Mouse (Mus musculus) heart, embryonic 14.5 days (tissue): ENCODE results near the gene Ankrd66. TPM values are rescaled to one million over a fixed set of nuclear protein-coding genes. Genes with fewer than 3 reads are reported as not detected.

Experiments
- ATAC-seq: fragments of 200-750 bp; cut with Nextera tagmentation; 2 replicates; pipeline ENCODE4 v1.8.0; 2017; ENCODE audit warnings: low read depth, moderate TSS enrichment; ENCODE audit not compliant: insufficient number of reproducible peaks, insufficient read depth, low FRiP score
- H3K27ac ChIP-seq, 2 experiments: fragments of 200-500 bp in 1 of 2; fragments of 300-500 bp in 1 of 2; sonication (generic) in 1 of 2; replicated peaks in 1 of 2; 2 replicates each; pipeline ENCODE4 v1.5.1; 2012 to 2014; ENCODE audit warnings: low read depth in 2 of 2, low read length in 2 of 2, control low read depth in 1 of 2, mild to moderate bottlenecking in 1 of 2, mixed read lengths in 1 of 2; ENCODE audit not compliant: control insufficient read depth in 1 of 2, insufficient read depth in 1 of 2
- H3K27me3 ChIP-seq: fragments of 300-500 bp; sonication (generic); 2 replicates; pipeline ENCODE4 v1.6.1; 2014; ENCODE audit warnings: mild to moderate bottlenecking, low read length, control low read depth; ENCODE audit not compliant: control insufficient read depth, insufficient read depth
- H3K36me3 ChIP-seq: fragments of 300-500 bp; sonication (generic); 2 replicates; pipeline ENCODE4 v1.6.1; 2014; ENCODE audit warnings: mild to moderate bottlenecking, control low read depth, low read length, mixed read lengths; ENCODE audit not compliant: control insufficient read depth, insufficient read depth
- H3K4me1 ChIP-seq, 2 experiments: fragments of 200-500 bp in 1 of 2; fragments of 300-500 bp in 1 of 2; sonication (generic) in 1 of 2; 2 replicates each; pipeline ENCODE4 v1.6.1; 2012 to 2014; ENCODE audit warnings: low read length in 2 of 2, control low read depth in 1 of 2, mixed read lengths in 1 of 2; ENCODE audit not compliant: control insufficient read depth in 2 of 2, insufficient read depth in 2 of 2
- H3K4me2 ChIP-seq: fragments of 300-500 bp; sonication (generic); 2 replicates; pipeline ENCODE4 v1.6.1; 2014; ENCODE audit warnings: mild to moderate bottlenecking, low read length
- H3K4me3 ChIP-seq, 2 experiments: fragments of 200-500 bp in 1 of 2; fragments of 300-500 bp in 1 of 2; sonication (generic) in 1 of 2; 2 replicates each; pipeline ENCODE4 v1.5.1; 2012 to 2014; ENCODE audit warnings: low read length in 2 of 2, mild to moderate bottlenecking in 2 of 2, control low read depth in 1 of 2, low read depth in 1 of 2, moderate library complexity in 1 of 2; ENCODE audit not compliant: control insufficient read depth in 1 of 2, insufficient read depth in 1 of 2
- H3K9ac ChIP-seq: fragments of 300-500 bp; sonication (generic); 2 replicates; pipeline ENCODE4 v1.6.1; 2014; ENCODE audit warnings: mild to moderate bottlenecking, low read length
- H3K9me3 ChIP-seq: fragments of 300-500 bp; sonication (generic); 2 replicates; pipeline ENCODE4 v1.6.1; 2016; ENCODE audit warnings: low read length, control low read depth; ENCODE audit not compliant: control insufficient read depth
- WGBS: fragments of 180-500 bp; shearing (Covaris S2); extraction: QIAGEN DNeasy Blood & Tissue Kit; methylation state at CpG from one replicate; pipeline ENCODE4 v1.1.7; 2014; 5-methylcytosine and 5-hydroxymethylcytosine counted together
- polyA plus RNA-seq: library from polyadenylated mRNA; unstranded; fragments of >200 nt; fragmentation: Nextera tagmentation; extraction: Ambion mirVana; gene quantifications from 2 replicates; pipeline ENCODE4 v1.2.1, GENCODE M21; 2014

The Ankrd66 gene
- polyA plus RNA-seq, 1 experiment from 2014 or later = 0.26 TPM

DNA sequence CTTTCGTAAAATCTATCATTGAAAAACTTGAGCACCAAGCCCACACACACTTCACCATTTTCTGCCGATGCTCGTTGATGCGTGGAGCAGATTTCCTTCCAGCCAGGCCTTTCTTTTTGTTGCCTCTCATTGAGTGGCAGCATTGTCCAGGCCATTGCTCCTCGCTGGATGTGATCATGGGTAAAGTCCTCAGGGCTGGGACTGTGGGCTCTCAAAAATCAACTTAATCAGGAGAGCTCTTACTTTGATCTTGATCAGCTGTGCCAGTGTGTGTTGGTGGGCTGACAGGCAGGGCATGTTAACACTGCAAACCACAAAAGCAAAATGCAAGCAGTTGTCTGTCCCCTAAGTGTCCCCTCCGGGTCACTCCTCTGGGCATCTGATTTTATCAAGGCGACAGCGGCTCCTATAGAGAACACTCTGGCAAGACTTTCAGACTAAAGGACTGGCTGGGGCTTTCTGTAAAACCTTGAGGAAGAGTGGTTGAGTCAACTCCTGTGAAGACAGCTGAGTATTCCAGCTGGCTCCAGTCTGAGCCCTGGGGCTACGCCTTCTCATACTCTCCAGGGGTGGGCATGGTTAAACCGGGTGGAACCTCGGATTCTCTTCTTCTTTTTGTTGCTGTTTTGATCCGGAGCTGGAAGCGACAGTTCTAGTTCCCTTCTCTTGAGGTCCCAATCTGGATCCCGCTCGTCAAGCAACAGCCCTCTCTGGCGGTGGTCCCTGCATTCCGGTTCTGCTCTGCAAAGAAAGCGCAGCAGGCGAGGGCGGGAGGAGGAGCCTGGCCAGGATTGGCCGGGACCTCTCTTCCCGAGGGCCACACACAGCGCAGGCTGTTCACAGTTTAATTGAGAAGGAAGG lies 8.8 kb downstream of the Ankrd66 start:
- Histone ChIP-seq H3K9ac (peak overlapping the region; percentile 66), H3K4me3 (peak overlapping the region; percentile 30 to 34), H3K9me3 (no peaks in the 10 kb centered on the region), H3K27ac (no peak overlapping the region), H3K4me1 (peaks cover 0 to 9% of the 10 kb centered on the region in 2 experiments; a peak in 1 of 4 replicates), H3K36me3 (no peaks in the 10 kb centered on the region), H3K4me2 (peak overlapping the region; percentile 70), H3K27me3 (no peaks in the 10 kb centered on the region)
- ATAC-seq = no peak; the same call in 1 of the 2 replicates
- WGBS = 16% methylated on average over 23 of the region's 23 CpGs

DNA sequence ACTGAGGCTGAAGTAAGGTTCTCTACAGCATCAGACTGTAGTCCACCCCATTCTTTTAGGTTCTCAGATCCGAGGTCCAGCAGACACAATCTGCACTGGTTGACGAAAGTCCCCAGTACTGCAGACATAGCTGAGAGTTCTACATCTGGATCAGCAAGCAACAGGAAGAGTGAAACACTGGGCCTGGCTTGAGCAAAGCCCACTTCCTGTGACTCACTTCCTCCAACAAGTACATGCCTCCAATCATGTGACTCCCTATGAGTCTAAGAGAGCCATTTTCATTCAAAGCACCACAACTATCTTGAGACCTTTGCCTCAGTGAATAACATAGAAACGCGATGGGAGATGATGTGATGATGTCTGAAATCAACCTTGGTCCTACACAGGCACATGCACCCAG lies 12.2 kb downstream of the Ankrd66 start:
- Histone ChIP-seq H3K9ac (no peak overlapping the region), H3K4me1 (peaks cover 0 to 9% of the 10 kb centered on the region in 2 experiments; a peak in 1 of 4 replicates), H3K9me3 (no peaks in the 10 kb centered on the region), H3K27ac (no peak overlapping the region), H3K27me3 (no peaks in the 10 kb centered on the region), H3K4me3 (no peak overlapping the region), H3K4me2 (no peak overlapping the region), H3K36me3 (no peaks in the 10 kb centered on the region)
- WGBS = 87% methylated on average over 4 of the region's 4 CpGs
- ATAC-seq = no peak

DNA sequence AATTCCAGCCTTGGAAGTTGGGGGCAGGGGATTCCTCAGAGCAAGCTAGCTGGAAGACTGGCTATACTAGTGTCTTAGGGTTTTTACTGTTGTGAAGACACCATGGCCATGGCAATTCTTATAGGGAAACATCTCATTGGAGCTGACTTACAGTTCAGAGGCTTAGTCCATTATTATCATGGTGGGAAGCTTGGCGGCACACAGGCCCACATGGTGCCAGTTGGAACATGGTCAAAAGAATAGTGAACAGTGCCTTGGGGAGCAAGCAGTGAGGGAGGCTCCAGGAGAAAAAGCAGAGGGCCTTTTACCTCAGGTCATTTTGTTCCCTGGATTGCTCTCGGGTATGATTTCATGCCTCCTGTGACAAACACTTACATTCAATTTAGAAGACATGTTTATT lies 12.9 kb downstream of the Ankrd66 start:
- H3K9me3 ChIP-seq = no peaks in the 10 kb centered on the region
- H3K4me1 ChIP-seq = peaks cover 0 to 9% of the 10 kb centered on the region in 2 experiments; a peak in 1 of 4 replicates
- no peak overlapping the region for H3K4me2 ChIP-seq
- H3K4me3 ChIP-seq = no peak overlapping the region
- no peaks in the 10 kb centered on the region for H3K27me3 ChIP-seq
- ATAC-seq = no peak
- no peaks in the 10 kb centered on the region for H3K36me3 ChIP-seq
- no peak overlapping the region for H3K27ac ChIP-seq
- no peak overlapping the region for H3K9ac ChIP-seq
- 81% methylated on average over 2 of the region's 2 CpGs for WGBS

DNA sequence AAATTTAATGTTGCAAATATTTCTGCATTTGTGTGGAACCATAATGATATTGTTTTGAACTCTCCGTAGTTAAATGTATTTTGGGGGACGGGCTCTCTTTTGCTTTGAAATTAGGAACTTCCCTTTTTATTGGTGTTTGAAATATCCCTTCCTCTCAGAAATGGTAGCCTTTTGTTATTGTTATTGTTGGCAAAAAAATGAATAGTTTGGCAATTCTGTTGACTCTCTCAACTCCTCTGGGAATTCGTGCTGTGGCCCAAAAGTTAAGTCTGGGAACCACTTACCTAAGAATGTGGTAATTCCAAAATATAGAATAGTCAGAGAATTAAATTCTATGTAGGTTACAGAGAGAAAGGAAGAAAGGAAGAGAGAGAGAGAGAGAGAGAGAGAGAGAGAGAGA lies 23.3 kb downstream of the Ankrd66 start:
- H3K9me3 ChIP-seq = no peaks in the 10 kb centered on the region; the same call in 1 of the 2 replicates
- H3K4me2 ChIP-seq = no peak overlapping the region
- ATAC-seq = no peak
- no peaks in the 10 kb centered on the region; a peak in 1 of 4 replicates for H3K4me1 ChIP-seq
- H3K9ac ChIP-seq = no peak overlapping the region
- H3K27me3 ChIP-seq = no peaks in the 10 kb centered on the region; the same call in 1 of the 2 replicates
- WGBS = 76% methylated on average over 3 of the region's 3 CpGs
- H3K27ac ChIP-seq = no peak overlapping the region
- H3K36me3 ChIP-seq = no peaks in the 10 kb centered on the region
- H3K4me3 ChIP-seq = no peak overlapping the region

DNA sequence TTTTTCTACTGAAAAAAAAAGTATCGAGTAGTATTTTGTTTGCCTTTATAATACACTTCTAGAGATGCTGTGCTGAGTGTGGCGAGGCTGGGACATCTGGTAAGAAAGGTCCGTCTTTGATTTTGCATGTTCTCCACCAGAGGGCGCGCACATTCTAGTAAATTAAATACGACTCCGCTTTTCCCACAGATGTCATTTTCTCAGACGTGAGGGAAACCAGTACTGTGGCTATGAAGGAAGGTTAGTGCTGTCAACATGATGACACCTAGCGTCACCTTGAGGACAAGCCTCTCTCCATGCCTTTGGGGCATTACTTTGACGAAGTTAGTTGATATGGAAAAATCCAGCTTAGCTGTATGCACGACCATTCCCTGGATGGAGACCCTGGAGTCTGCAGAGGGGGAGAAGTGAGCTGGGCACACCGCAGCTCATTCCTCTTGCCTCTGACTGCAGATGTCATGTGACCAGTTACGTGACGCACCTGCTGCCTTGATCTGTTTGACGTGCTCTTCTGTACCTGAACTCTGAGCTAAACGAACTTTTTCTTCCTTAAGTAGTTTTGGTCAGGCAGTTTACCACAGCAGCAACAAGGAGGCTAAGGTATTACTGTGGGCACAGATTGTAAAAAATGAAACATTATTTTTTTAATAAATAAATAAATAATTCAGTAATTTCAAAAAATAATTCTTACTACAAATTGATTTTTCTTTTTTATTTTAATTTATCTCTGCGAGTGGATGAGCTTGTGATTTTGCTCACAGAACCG lies 24.6 kb downstream of the Ankrd66 start:
- Histone ChIP-seq H3K4me1 (no peaks in the 10 kb centered on the region; a peak in 1 of 4 replicates), H3K9me3 (peaks cover 11% of the 10 kb centered on the region), H3K4me2 (no peak overlapping the region), H3K27me3 (no peaks in the 10 kb centered on the region; the same call in 1 of the 2 replicates), H3K9ac (no peak overlapping the region), H3K36me3 (no peaks in the 10 kb centered on the region), H3K27ac (no peak overlapping the region), H3K4me3 (no peak overlapping the region)
- 27% methylated on average over 18 of the region's 18 CpGs for WGBS
- no peak for ATAC-seq

DNA sequence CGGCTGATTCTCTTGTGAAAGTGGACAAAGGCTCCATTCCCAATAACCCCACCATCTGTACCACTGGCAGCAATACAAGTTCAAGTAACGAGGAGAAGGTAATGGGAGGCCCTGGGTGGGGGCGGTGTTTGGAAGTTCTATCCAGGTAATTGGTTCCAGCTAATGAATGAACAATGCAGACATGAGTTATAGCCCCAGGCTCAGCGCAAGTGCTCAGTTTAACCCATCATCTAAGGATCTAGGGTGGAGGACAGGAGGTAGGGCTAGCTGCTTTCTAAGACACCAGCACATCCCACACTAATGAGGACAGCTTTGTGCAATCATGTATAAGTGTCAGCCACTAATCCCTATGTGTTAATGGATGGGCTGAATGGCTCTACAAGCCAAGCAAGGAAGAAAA lies 32.7 kb downstream of the Ankrd66 start:
- WGBS = 81% methylated on average over 4 of the region's 4 CpGs
- ATAC-seq = no peak
- peaks cover 11% of the 10 kb centered on the region for H3K9me3 ChIP-seq
- H3K4me1 ChIP-seq = no peaks in the 10 kb centered on the region
- H3K36me3 ChIP-seq = no peaks in the 10 kb centered on the region
- H3K4me2 ChIP-seq = no peak overlapping the region
- H3K9ac ChIP-seq = no peak overlapping the region
- H3K4me3 ChIP-seq = no peak overlapping the region
- H3K27ac ChIP-seq = no peak overlapping the region
- no peaks in the 10 kb centered on the region for H3K27me3 ChIP-seq

DNA sequence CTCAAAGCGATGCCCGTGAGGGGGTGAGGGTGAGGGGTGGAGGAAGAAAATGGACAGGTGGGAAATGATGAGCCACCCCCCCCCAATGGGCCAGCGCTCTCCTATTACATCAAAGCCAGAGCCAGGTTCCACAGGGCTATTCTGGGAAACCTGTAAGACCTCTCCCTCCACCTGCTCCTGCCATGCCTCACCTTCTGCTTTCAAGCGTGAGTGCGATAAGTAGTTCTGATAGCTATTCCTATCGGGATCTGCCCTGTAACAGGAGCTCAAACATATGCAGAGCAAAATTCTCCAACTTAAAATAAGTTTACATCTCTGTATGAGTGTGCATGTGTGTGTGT lies 38.9 kb downstream of the Ankrd66 start:
- no peaks in the 10 kb centered on the region for H3K9me3 ChIP-seq
- no peaks in the 10 kb centered on the region for H3K36me3 ChIP-seq
- WGBS = 61% methylated on average over 6 of the region's 6 CpGs
- H3K27me3 ChIP-seq = no peaks in the 10 kb centered on the region
- H3K27ac ChIP-seq = no peak overlapping the region
- H3K4me1 ChIP-seq = no peaks in the 10 kb centered on the region
- ATAC-seq = no peak
- no peak overlapping the region for H3K9ac ChIP-seq
- no peak overlapping the region for H3K4me3 ChIP-seq
- H3K4me2 ChIP-seq = no peak overlapping the region
